Mouse (Mus musculus): ENCODE measurements around the gene Mrln. TPM values are rescaled to one million over a fixed set of nuclear protein-coding genes. Genes with fewer than 3 reads are reported as not detected.

Mrln gene
- polyA plus RNA-seq, 1 experiment from 2014 or later: 1.6 TPM

GRCm38 (mm10) chr10:70237936-70238335 is 33.5 kb downstream of the Mrln start:
- H3K9ac ChIP-seq (replicated peaks): no peak overlapping the region
- no peaks in the 10 kb centered on the region for H3K4me1 ChIP-seq
- WGBS: 78% methylated on average over 2 of the region's 2 CpGs
- H3K27ac ChIP-seq (replicated peaks): no peak overlapping the region
- no peaks in the 10 kb centered on the region for H3K9me3 ChIP-seq
- H3K36me3 ChIP-seq: no peaks in the 10 kb centered on the region
- no peak for ATAC-seq (replicated peaks)
- no peak overlapping the region for H3K4me2 ChIP-seq (replicated peaks)
- H3K27me3 ChIP-seq: no peaks in the 10 kb centered on the region
- no peak overlapping the region for H3K4me3 ChIP-seq

GRCm38 (mm10) chr10:70242751-70243444 is 38.4 kb downstream of the Mrln start:
- no peak for ATAC-seq (replicated peaks)
- H3K9me3 ChIP-seq: no peaks in the 10 kb centered on the region

GRCm38 (mm10) chr10:70244921-70245558 is 40.6 kb downstream of the Mrln start, which contains the start of gene Slc16a9:
Slc16a9 (plus strand) TSS chr10:70245100.
- no peaks in the 10 kb centered on the region for H3K9me3 ChIP-seq
- no peaks in the 10 kb centered on the region for H3K36me3 ChIP-seq
- H3K4me1 ChIP-seq: peaks cover 15% of the 10 kb centered on the region
- ATAC-seq (replicated peaks): peak; percentile 95
- peaks cover 24% of the 10 kb centered on the region for H3K27me3 ChIP-seq
- peak within 1 kb of the TSS; percentile 60 for H3K9ac ChIP-seq (replicated peaks)
- peak within 1 kb of the TSS; percentile 97 for H3K4me2 ChIP-seq (replicated peaks)
- H3K27ac ChIP-seq (replicated peaks): no peak within 1 kb of the TSS
- WGBS: 1% methylated on average over 54 of the region's 54 CpGs
- H3K4me3 ChIP-seq: peak within 1 kb of the TSS; percentile 68

More at GRCm38 (mm10) chr10:70242751-70243444, 38.4 kb downstream of the Mrln start:
- 48% methylated on average over 8 of the region's 8 CpGs for WGBS
- H3K9ac ChIP-seq (replicated peaks): no peak overlapping the region
- H3K36me3 ChIP-seq: no peaks in the 10 kb centered on the region
- H3K4me3 ChIP-seq: no peak overlapping the region
- H3K4me2 ChIP-seq (replicated peaks): no peak overlapping the region
- peaks cover 15% of the 10 kb centered on the region for H3K4me1 ChIP-seq
- no peak overlapping the region for H3K27ac ChIP-seq (replicated peaks)
- peaks cover 24% of the 10 kb centered on the region for H3K27me3 ChIP-seq

GRCm38 (mm10) chr10:70245559-70245945 is 41.1 kb downstream of the Mrln start:
- Histone ChIP-seq H3K4me3 (peak overlapping the region; percentile 68), H3K4me1 (peaks cover 15% of the 10 kb centered on the region), H3K27me3 (peaks cover 24% of the 10 kb centered on the region), H3K36me3 (no peaks in the 10 kb centered on the region), H3K9me3 (no peaks in the 10 kb centered on the region), H3K4me2 (replicated peaks) (peak overlapping the region; percentile 97), H3K27ac (replicated peaks) (no peak overlapping the region), H3K9ac (replicated peaks) (peak overlapping the region; percentile 60)
- ATAC-seq (replicated peaks): peak; percentile 27; the same call in 1 of the 2 replicates
- WGBS: 2% methylated on average over 16 of the region's 16 CpGs

GRCm38 (mm10) chr10:70246076-70246475 is 41.6 kb downstream of the Mrln start:
- WGBS: 31% methylated on average over 9 of the region's 9 CpGs
- Histone ChIP-seq H3K4me1 (peaks cover 15% of the 10 kb centered on the region), H3K9ac (replicated peaks) (no peak overlapping the region), H3K27me3 (peaks cover 24% of the 10 kb centered on the region), H3K27ac (replicated peaks) (no peak overlapping the region), H3K4me3 (peak overlapping the region; percentile 68; the same call in 1 of the 2 replicates), H3K36me3 (no peaks in the 10 kb centered on the region), H3K4me2 (replicated peaks) (peak overlapping the region; percentile 97), H3K9me3 (no peaks in the 10 kb centered on the region)
- no peak for ATAC-seq (replicated peaks)

- peaks cover 5% of the 10 kb centered on the region for H3K4me1 ChIP-seq
- H3K27me3 ChIP-seq: peaks cover 11% of the 10 kb centered on the region; the same call in 1 of the 2 replicates
- no peak overlapping the region for H3K27ac ChIP-seq (replicated peaks)
- no peak overlapping the region for H3K4me3 ChIP-seq
- H3K36me3 ChIP-seq: no peaks in the 10 kb centered on the region
- no peak overlapping the region for H3K4me2 ChIP-seq (replicated peaks)
- no peak overlapping the region for H3K9ac ChIP-seq (replicated peaks)
- ATAC-seq (replicated peaks): no peak
- 85% methylated on average over 4 of the region's 4 CpGs for WGBS
- no peaks in the 10 kb centered on the region for H3K9me3 ChIP-seq
These were observed 45.9 kb downstream of the Mrln start for GRCm38 (mm10) chr10:70250354-70250753.

GRCm38 (mm10) chr10:70250766-70251165 is 46.3 kb downstream of the Mrln start:
- Histone ChIP-seq H3K4me3 (no peak overlapping the region), H3K36me3 (no peaks in the 10 kb centered on the region), H3K4me2 (replicated peaks) (no peak overlapping the region), H3K4me1 (peaks cover under 1% of the 10 kb centered on the region), H3K9ac (replicated peaks) (no peak overlapping the region), H3K27ac (replicated peaks) (no peak overlapping the region), H3K9me3 (no peaks in the 10 kb centered on the region), H3K27me3 (peaks cover 7% of the 10 kb centered on the region; the same call in 1 of the 2 replicates)
- WGBS: 92% methylated on average over 6 of the region's 6 CpGs
- ATAC-seq (replicated peaks): no peak

GRCm38 (mm10) chr10:70254666-70255065 is 50.2 kb downstream of the Mrln start:
- H3K27me3 ChIP-seq: no peaks in the 10 kb centered on the region
- H3K9ac ChIP-seq (replicated peaks): no peak overlapping the region
- 76% methylated on average over 4 of the region's 4 CpGs for WGBS
- H3K4me3 ChIP-seq: no peak overlapping the region
- ATAC-seq (replicated peaks): no peak
- H3K9me3 ChIP-seq: no peaks in the 10 kb centered on the region
- no peaks in the 10 kb centered on the region for H3K4me1 ChIP-seq
- H3K4me2 ChIP-seq (replicated peaks): no peak overlapping the region
- no peak overlapping the region for H3K27ac ChIP-seq (replicated peaks)
- no peaks in the 10 kb centered on the region for H3K36me3 ChIP-seq

- no peaks in the 10 kb centered on the region for H3K36me3 ChIP-seq
- no peak overlapping the region for H3K4me3 ChIP-seq
- 89% methylated on average over 15 of the region's 15 CpGs for WGBS
- no peak overlapping the region for H3K9ac ChIP-seq (replicated peaks)
- no peaks in the 10 kb centered on the region for H3K4me1 ChIP-seq
- H3K27me3 ChIP-seq: no peaks in the 10 kb centered on the region
- no peak for ATAC-seq (replicated peaks)
- no peak overlapping the region for H3K27ac ChIP-seq (replicated peaks)
- H3K9me3 ChIP-seq: no peaks in the 10 kb centered on the region
- no peak overlapping the region for H3K4me2 ChIP-seq (replicated peaks)
These were observed 51.2 kb downstream of the Mrln start for GRCm38 (mm10) chr10:70255601-70256210.

- no peaks in the 10 kb centered on the region for H3K27me3 ChIP-seq
- no peak overlapping the region for H3K27ac ChIP-seq (replicated peaks)
- no peak overlapping the region for H3K9ac ChIP-seq (replicated peaks)
- 87% methylated on average over 4 of the region's 4 CpGs for WGBS
- H3K36me3 ChIP-seq: no peaks in the 10 kb centered on the region
- no peak overlapping the region for H3K4me2 ChIP-seq (replicated peaks)
- H3K4me1 ChIP-seq: no peaks in the 10 kb centered on the region
- H3K4me3 ChIP-seq: no peak overlapping the region
- H3K9me3 ChIP-seq: no peaks in the 10 kb centered on the region
- no peak for ATAC-seq (replicated peaks)
These were observed 52.6 kb downstream of the Mrln start for GRCm38 (mm10) chr10:70257029-70257428.

GRCm38 (mm10) chr10:70260904-70261303 is 56.4 kb downstream of the Mrln start:
- H3K4me1 ChIP-seq: peaks cover 2% of the 10 kb centered on the region; the same call in 1 of the 2 replicates
- no peaks in the 10 kb centered on the region for H3K36me3 ChIP-seq
- H3K27ac ChIP-seq (replicated peaks): no peak overlapping the region
- no peaks in the 10 kb centered on the region for H3K27me3 ChIP-seq
- WGBS: 47% methylated on average over 4 of the region's 4 CpGs
- H3K9ac ChIP-seq (replicated peaks): no peak overlapping the region
- H3K4me2 ChIP-seq (replicated peaks): no peak overlapping the region
- no peak overlapping the region for H3K4me3 ChIP-seq
- ATAC-seq (replicated peaks): no peak
- H3K9me3 ChIP-seq: no peaks in the 10 kb centered on the region

- no peaks in the 10 kb centered on the region for H3K27me3 ChIP-seq
- H3K27ac ChIP-seq (replicated peaks): no peak overlapping the region
- ATAC-seq (replicated peaks): no peak
- no peak overlapping the region for H3K9ac ChIP-seq (replicated peaks)
- H3K36me3 ChIP-seq: no peaks in the 10 kb centered on the region
- peaks cover 2% of the 10 kb centered on the region; the same call in 1 of the 2 replicates for H3K4me1 ChIP-seq
- no peaks in the 10 kb centered on the region for H3K9me3 ChIP-seq
- WGBS: 82% methylated on average over 3 of the region's 3 CpGs
- no peak overlapping the region for H3K4me3 ChIP-seq
- no peak overlapping the region for H3K4me2 ChIP-seq (replicated peaks)
These were observed 57.6 kb downstream of the Mrln start for GRCm38 (mm10) chr10:70262051-70262450.
